Mouse (Mus musculus) spleen, adult 2 months (tissue): ENCODE results near the gene Pomp. TPM values are rescaled to one million over a fixed set of nuclear protein-coding genes. Genes with fewer than 3 reads are reported as not detected.

Experiments used
- DNase-seq, 2 experiments: peaks; one replicate each; pipeline versions ENCODE4 v3.0.0 to v3.0.0-alpha.2; 2012 to 2021; ENCODE audit warnings: low spot score in 2 of 2, low read depth in 1 of 2
- H3K27ac ChIP-seq: fragments of 200-500 bp; 2 replicates; pipeline ENCODE4 v1.5.1; 2012; ENCODE audit warnings: low read length, inconsistent platforms; ENCODE audit not compliant: insufficient read depth
- H3K27me3 ChIP-seq: fragments of 200-500 bp; 2 replicates; pipeline ENCODE4 v1.6.1; 2012; ENCODE audit warnings: mild to moderate bottlenecking, moderate library complexity, low read length, inconsistent platforms; ENCODE audit not compliant: control insufficient read depth, insufficient read depth
- H3K36me3 ChIP-seq: fragments of 200-500 bp; 2 replicates; pipeline ENCODE4 v1.6.1; 2012; ENCODE audit warnings: mild to moderate bottlenecking, low read length, inconsistent platforms; ENCODE audit not compliant: control insufficient read depth, insufficient read depth
- H3K4me1 ChIP-seq: fragments of 200-500 bp; 2 replicates; pipeline ENCODE4 v1.6.1; 2011; ENCODE audit warnings: inconsistent platforms; ENCODE audit not compliant: control insufficient read depth, insufficient read depth, insufficient read length
- H3K4me3 ChIP-seq: fragments of 200-500 bp; 2 replicates; pipeline ENCODE4 v1.5.1; 2011; ENCODE audit warnings: mild to moderate bottlenecking, inconsistent platforms; ENCODE audit not compliant: insufficient read depth, insufficient read length; ENCODE audit errors: extremely low read depth
- CTCF ChIP-seq: fragments of 200-500 bp; IDR thresholded peaks from 2 replicates; pipeline ENCODE4 v1.5.1; 2011; ENCODE audit warnings: mild to moderate bottlenecking, inconsistent platforms; ENCODE audit not compliant: insufficient read depth, insufficient read length, insufficient replicate concordance; ENCODE audit errors: extremely low read depth
- POLR2A ChIP-seq: fragments of 200-500 bp; IDR thresholded peaks from 2 replicates; pipeline ENCODE4 v1.6.1; 2011; ENCODE audit warnings: low read depth, low read length, inconsistent platforms
- WGBS: fragments of 180-500 bp; shearing (Covaris S2); methylation state at CpG from one replicate; pipeline ENCODE4 v1.1.7; 2018; 5-methylcytosine and 5-hydroxymethylcytosine counted together
- polyA plus RNA-seq: library from polyadenylated mRNA; depleted of rRNA; stranded (reverse); fragments of >200 nt; gene quantifications from 2 replicates; pipeline ENCODE4 v1.2.3, GENCODE M21; 2012

Pomp gene
- polyA plus RNA-seq, 1 experiment, result 22.8 TPM

DNA sequence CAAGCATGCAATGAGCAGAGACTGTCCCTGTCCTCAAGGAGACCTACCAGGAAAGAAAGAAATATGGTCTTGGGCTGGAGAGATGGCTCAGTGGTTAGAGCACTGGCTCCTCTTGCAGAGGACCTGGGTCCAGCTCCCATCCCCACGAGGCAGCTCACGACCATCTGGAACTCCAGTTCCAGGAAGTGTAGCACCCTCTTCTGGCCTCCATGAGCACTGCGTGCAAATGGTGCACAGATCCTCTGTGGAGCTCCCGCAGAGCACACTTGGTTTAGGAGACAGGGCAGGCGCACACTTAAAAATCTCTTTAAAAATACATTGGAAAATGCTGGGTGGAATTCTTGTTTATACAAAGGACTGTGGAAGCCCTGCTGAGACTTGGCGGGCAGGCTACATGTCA is 17.3 kb downstream of the Pomp start:
- TF ChIP-seq POLR2A, result no peak
- TF ChIP-seq CTCF, result 0 out of 2 replicates have a peak, but pooled peaks have one; percentile 10
- H3K27ac ChIP-seq, result no peak overlapping the region
- 84% methylated on average over 6 of the region's 6 CpGs for WGBS
- no peaks in the 10 kb centered on the region for H3K27me3 ChIP-seq
- DNase-seq, result no peak
- no peak overlapping the region for H3K4me3 ChIP-seq
- no peaks in the 10 kb centered on the region for H3K4me1 ChIP-seq
- peaks cover 55% of the 10 kb centered on the region for H3K36me3 ChIP-seq

DNA sequence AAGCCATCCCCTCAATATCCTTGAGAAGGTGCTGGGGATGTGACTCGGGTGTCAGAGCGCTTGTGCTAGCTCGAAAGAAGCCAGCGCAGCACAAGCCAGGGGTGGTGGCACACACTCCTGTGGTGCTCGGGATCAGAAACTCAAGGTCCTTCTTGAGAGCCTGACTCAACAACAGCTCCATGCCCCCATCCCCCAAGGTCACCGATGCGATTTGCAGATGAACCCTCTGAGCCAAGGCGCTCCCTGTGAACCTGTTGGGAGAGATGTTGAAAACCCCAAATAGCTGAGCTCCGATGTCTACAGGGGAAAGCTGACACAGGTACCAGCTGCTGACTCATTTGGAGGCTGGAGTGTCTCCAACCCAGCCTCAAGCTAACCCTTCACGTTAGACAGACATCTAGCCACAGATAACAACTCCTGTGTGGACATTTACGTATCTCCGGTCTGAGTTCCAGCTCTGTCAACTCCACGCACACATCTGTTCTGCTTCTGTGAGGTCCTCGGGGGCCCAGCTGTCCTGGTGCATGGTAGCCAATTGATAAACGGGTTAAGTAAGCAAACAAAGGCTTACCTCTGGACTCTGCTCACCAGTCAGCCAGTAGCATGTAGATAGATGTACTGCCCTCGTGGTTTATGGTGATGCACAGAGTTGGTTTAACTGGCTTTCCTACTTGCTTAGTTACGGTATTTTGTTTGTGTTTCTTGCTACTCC is 19.9 kb downstream of the Pomp start:
- no peak for TF ChIP-seq CTCF
- Histone ChIP-seq H3K27ac (no peak overlapping the region), H3K4me3 (no peak overlapping the region)

DNA sequence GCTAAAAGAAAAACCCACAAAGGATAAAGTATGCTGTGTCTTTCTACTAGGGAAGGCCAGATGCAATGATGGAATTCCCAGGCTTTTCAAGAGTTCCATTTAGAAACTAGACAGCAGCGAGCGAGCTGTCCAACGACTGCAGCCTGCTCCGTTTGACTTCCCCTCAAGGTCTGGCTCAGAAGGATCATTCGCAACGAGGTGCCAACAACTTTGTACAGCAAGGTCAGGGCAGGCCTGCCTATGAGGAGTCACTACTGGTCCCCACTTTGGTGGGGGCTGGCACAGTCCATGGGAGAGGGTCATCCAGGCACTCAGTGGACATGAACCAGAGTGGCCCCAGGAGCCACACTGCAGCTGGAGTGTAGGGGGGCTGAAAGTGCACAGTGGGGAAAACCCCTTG is 23.3 kb downstream of the Pomp start:
- H3K4me1 ChIP-seq, result no peaks in the 10 kb centered on the region
- 75% methylated on average over 6 of the region's 6 CpGs for WGBS
- no peak for DNase-seq
- no peak overlapping the region for H3K4me3 ChIP-seq
- no peaks in the 10 kb centered on the region for H3K27me3 ChIP-seq
- no peak for TF ChIP-seq POLR2A
- no peak for TF ChIP-seq CTCF
- H3K36me3 ChIP-seq, result peaks cover 31% of the 10 kb centered on the region
- H3K27ac ChIP-seq, result no peak overlapping the region

More for the DNA sequence above, 19.9 kb downstream of the Pomp start:
- H3K4me1 ChIP-seq, result no peaks in the 10 kb centered on the region
- peaks cover 46% of the 10 kb centered on the region for H3K36me3 ChIP-seq
- H3K27me3 ChIP-seq, result no peaks in the 10 kb centered on the region
- DNase-seq, result no peak
- WGBS, result 90% methylated on average over 17 of the region's 17 CpGs

DNA sequence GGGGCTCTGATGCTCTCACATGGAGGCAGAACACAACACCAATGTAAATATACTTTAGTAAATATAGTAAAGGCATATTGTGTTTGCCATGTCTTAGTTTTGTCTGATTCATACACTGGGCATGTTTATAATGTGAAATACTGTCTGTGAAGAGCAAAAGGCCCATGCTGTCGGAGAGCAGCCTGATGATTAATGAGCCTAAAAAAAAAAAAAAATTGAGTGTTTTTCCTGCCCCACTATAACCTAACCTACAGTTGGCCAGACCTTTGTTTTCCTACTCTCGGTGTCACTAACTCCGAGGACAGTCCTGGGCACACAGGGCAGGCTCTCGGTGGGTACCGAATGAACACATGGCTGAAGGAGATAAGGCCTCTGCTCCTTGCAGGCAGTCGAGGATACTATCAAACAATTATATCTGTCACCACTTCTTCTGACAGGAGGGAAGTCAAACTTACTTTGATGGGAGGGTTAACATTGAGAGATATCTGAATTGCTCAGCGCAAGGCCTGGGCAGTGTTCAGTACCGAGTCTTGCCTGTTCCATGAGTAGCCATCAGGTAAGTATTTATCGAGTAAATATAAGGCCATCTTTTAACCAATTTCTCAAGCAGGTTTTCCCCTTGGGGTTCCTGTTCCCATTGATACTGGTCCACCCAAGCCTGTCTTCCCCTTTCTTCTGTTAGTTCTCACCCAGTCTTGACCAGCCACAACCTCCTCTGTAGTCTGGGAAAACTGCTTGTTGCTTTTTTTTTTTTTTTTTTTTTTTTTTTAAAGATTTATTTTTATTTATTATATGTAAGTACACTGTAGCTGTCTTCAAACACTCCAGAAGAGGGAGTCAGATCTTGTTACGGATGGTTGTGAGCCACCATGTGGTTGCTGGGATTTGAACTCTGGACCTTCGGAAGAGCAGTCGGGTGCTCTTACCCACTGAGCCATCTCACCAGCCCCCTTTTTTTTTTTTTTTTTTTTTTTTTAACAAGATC is 28.3 kb downstream of the Pomp start:
- DNase-seq, result no peak
- 70% methylated on average over 10 of the region's 12 CpGs for WGBS
- Histone ChIP-seq H3K36me3 (peaks cover 11% of the 10 kb centered on the region), H3K4me3 (no peak overlapping the region), H3K27me3 (no peaks in the 10 kb centered on the region), H3K4me1 (no peaks in the 10 kb centered on the region), H3K27ac (no peak overlapping the region)
- TF ChIP-seq POLR2A (no peak), CTCF (no peak)

DNA sequence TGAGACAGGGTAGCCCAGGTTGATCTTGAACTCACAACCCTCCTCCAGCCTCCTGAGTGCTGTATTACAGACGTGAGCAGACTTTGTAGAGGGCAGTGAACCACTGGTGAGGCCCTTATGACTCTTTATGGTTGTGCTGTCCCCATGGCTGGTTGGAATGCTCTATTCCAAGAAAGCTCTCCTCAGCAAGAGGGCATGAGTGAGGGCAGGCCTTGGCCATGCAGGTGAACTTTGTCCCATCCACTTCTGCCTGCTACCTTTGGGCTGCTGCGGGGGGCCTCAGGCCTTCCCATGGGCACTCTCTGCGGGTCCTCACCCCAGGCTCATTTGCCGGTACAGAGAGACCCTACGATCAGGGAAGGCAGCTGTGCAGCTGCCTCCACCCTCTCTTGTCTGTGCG is 32.5 kb downstream of the Pomp start:
- Histone ChIP-seq H3K4me1 (peaks cover 8% of the 10 kb centered on the region; the same call in 1 of the 2 replicates), H3K4me3 (no peak overlapping the region), H3K27me3 (no peaks in the 10 kb centered on the region), H3K36me3 (no peaks in the 10 kb centered on the region), H3K27ac (no peak overlapping the region)
- no peak for DNase-seq
- 87% methylated on average over 6 of the region's 6 CpGs for WGBS
- TF ChIP-seq CTCF, result no peak
- TF ChIP-seq POLR2A, result no peak

DNA sequence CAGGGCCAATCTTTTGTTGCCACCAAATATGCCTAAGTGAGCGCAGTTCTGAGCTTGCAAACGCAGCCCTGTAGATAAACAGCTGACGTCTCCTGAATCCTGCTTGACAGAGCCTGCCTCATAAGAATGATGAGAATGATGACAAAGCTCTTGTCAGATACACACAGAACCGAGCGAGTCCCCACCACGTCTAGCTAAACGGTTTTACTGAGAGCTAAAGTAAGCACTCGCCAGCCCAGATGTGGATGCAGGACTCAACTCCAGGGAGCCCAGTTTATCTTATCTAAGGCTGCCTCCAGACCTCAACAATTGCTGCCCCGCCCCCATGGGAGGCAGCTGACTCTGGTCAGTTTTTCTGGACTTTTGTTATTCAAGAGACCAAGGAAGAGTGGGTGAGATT is 32.9 kb downstream of the Pomp start:
- no peaks in the 10 kb centered on the region for H3K36me3 ChIP-seq
- 76% methylated on average over 9 of the region's 9 CpGs for whole genome bisulfite sequencing
- H3K4me1 ChIP-seq, result peaks cover 8% of the 10 kb centered on the region; the same call in 1 of the 2 replicates
- no peak for DNase-seq
- TF ChIP-seq POLR2A, result no peak
- no peak for TF ChIP-seq CTCF
- no peaks in the 10 kb centered on the region for H3K27me3 ChIP-seq
- no peak overlapping the region for H3K4me3 ChIP-seq
- no peak overlapping the region for H3K27ac ChIP-seq
